In genomic region chr2:156263204-156263893, GRCm38 (mm10) we compare ENCODE assay signal across 11 mouse cellular contexts.
"Had no signal": no experiment of that assay in that cellular context is flagged by ENCODE, and none has a peak within 500 bp of the region (broad histone marks: within the 10 kb centered on the region; RNA-seq: fewer than 3 reads in every experiment).

No protein-coding gene starts in this region.

- DNase-seq: kidney, adult 2 months; kidney, postnatal 36 days; lung, adult 2 months; lung, postnatal 36 days; retina, postnatal 1 day; right cerebral cortex, postnatal 4 days; spleen, adult 18-20 months; thymus, adult 18-20 months; thymus, postnatal 14 days had no signal

- ATAC-seq: lung, postnatal 0 days; midbrain, embryonic 16.5 days had no signal
